Mouse (Mus musculus): ENCODE results near the gene Top1. TPM values are rescaled to one million over a fixed set of nuclear protein-coding genes. Genes with fewer than 3 reads are reported as not detected.
A peak's percentile ranks its signal among the peaks of the same experiment; 100 is the strongest.

Gene Top1
- polyA plus RNA-seq, 1 experiment from 2014 or later, result 56.7 TPM

GRCm38 (mm10) chr2:160732420-160732995 lies 86.8 kb downstream of the Top1 start:
- Histone ChIP-seq H3K36me3 (replicated peaks) (no peaks in the 10 kb centered on the region), H3K9ac (peak overlapping the region; percentile 73; the same call in 1 of the 2 replicates), H3K4me2 (peak overlapping the region; percentile 98), H3K4me3 (replicated peaks) (peak overlapping the region; percentile 90), H3K27me3 (peaks cover 51% of the 10 kb centered on the region), H3K9me3 (replicated peaks) (no peaks in the 10 kb centered on the region), H3K27ac (replicated peaks) (no peak overlapping the region), H3K4me1 (replicated peaks) (peaks cover 34% of the 10 kb centered on the region)
- no peak for ATAC-seq (ENCODE audit: insufficient read depth)
- 23% methylated on average over 9 of the region's 9 CpGs for WGBS (ENCODE audit: insufficient replicate concordance)

- Histone ChIP-seq H3K4me1 (replicated peaks) (peaks cover 34% of the 10 kb centered on the region), H3K36me3 (replicated peaks) (no peaks in the 10 kb centered on the region), H3K4me3 (replicated peaks) (peak overlapping the region; percentile 90; the same call in 1 of the 2 replicates), H3K9me3 (replicated peaks) (no peaks in the 10 kb centered on the region), H3K27me3 (peaks cover 51% of the 10 kb centered on the region), H3K27ac (replicated peaks) (no peak overlapping the region), H3K9ac (no peak overlapping the region), H3K4me2 (peak overlapping the region; percentile 98; the same call in 1 of the 2 replicates)
- 27% methylated on average over 7 of the region's 7 CpGs for WGBS (ENCODE audit: insufficient replicate concordance)
- no peak for ATAC-seq (ENCODE audit: insufficient read depth)
Observed at GRCm38 (mm10) chr2:160733131-160733531, 87.4 kb downstream of the Top1 start.

DNA sequence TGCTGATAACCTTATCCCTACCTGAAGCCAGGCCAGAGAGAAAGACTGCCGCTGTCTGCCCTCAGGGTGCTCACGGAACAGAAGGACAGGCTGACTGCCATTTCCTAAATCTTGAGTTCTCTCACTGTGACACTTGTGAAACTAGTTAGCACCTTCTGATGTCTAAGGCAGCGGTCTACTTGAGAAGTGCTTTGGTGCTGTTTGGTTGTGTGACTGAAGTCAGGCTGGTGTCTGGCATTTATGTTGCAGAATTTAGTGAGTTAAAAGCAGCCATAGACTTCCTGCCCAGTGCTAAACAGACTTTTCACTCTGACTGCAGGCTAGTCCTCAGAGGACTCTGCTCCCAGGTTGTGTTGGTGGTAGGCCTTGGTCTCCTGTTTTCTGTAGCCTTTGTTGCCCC lies 88.6 kb downstream of the Top1 start:
- Histone ChIP-seq H3K36me3 (replicated peaks) (no peaks in the 10 kb centered on the region), H3K9me3 (replicated peaks) (no peaks in the 10 kb centered on the region), H3K9ac (no peak overlapping the region), H3K4me1 (replicated peaks) (peaks cover 37% of the 10 kb centered on the region), H3K4me2 (no peak overlapping the region), H3K4me3 (replicated peaks) (no peak overlapping the region), H3K27ac (replicated peaks) (no peak overlapping the region), H3K27me3 (peaks cover 46% of the 10 kb centered on the region)
- 78% methylated on average over 3 of the region's 3 CpGs for whole genome bisulfite sequencing (ENCODE audit: insufficient replicate concordance)
- no peak for ATAC-seq (ENCODE audit: insufficient read depth)

DNA sequence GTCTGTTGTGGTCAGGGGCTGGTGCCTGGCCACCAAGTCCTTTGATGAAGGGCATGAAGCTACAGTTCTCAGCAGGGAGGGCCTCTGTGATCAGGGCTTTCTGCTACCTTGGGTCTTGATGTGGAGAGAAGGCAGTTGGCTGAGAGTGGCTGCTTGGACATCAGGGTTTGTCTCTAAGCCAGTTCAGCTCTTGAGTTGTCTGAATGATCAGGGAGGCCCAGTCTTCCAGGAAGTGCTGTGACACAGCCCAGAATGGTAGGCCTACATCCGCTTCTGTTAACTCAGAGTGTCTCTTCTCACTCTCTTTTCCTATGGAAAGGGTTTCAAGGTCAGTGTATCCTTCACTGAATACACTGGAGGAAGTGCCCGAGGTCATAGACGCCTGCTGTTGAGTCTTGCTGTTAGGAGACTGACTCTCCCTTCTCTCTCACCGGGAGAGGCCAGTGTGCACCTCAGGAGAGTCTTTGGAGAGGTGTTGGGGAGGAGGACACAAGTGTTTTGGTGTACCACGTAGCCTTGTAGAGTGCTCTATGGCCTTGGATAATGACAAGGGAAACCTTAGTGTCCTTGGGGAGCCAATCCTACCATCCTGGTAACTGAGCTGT lies 90.1 kb downstream of the Top1 start:
- H3K4me1 ChIP-seq (replicated peaks), result peaks cover 37% of the 10 kb centered on the region
- no peak overlapping the region for H3K27ac ChIP-seq (replicated peaks)
- no peak overlapping the region for H3K4me3 ChIP-seq (replicated peaks)
- no peak for ATAC-seq (ENCODE audit: insufficient read depth)
- H3K4me2 ChIP-seq, result no peak overlapping the region
- no peaks in the 10 kb centered on the region for H3K36me3 ChIP-seq (replicated peaks)
- H3K9me3 ChIP-seq (replicated peaks), result no peaks in the 10 kb centered on the region
- H3K9ac ChIP-seq, result no peak overlapping the region
- 53% methylated on average over 5 of the region's 5 CpGs for WGBS (ENCODE audit: insufficient replicate concordance)
- H3K27me3 ChIP-seq, result peaks cover 32% of the 10 kb centered on the region

- Histone ChIP-seq H3K4me1 (replicated peaks) (peaks cover 32% of the 10 kb centered on the region), H3K27me3 (peaks cover 28% of the 10 kb centered on the region), H3K4me3 (replicated peaks) (no peak overlapping the region), H3K9ac (no peak overlapping the region), H3K27ac (replicated peaks) (no peak overlapping the region), H3K4me2 (no peak overlapping the region), H3K36me3 (replicated peaks) (no peaks in the 10 kb centered on the region), H3K9me3 (replicated peaks) (no peaks in the 10 kb centered on the region)
- ATAC-seq (ENCODE audit: insufficient read depth), result no peak
- 70% methylated on average over 3 of the region's 3 CpGs for WGBS (ENCODE audit: insufficient replicate concordance)
Observed at GRCm38 (mm10) chr2:160736466-160736865, 90.8 kb downstream of the Top1 start.

GRCm38 (mm10) chr2:160738354-160738753 lies 92.7 kb downstream of the Top1 start:
- peaks cover 26% of the 10 kb centered on the region for H3K4me1 ChIP-seq (replicated peaks)
- ATAC-seq (ENCODE audit: insufficient read depth), result no peak
- no peak overlapping the region for H3K9ac ChIP-seq
- H3K4me2 ChIP-seq, result no peak overlapping the region
- H3K27me3 ChIP-seq, result peaks cover 10% of the 10 kb centered on the region; the same call in 1 of the 2 replicates
- no peaks in the 10 kb centered on the region for H3K36me3 ChIP-seq (replicated peaks)
- H3K27ac ChIP-seq (replicated peaks), result no peak overlapping the region
- no peaks in the 10 kb centered on the region for H3K9me3 ChIP-seq (replicated peaks)
- 41% methylated on average over 5 of the region's 5 CpGs for WGBS (ENCODE audit: insufficient replicate concordance)
- no peak overlapping the region for H3K4me3 ChIP-seq (replicated peaks)

- WGBS (ENCODE audit: insufficient replicate concordance), result 42% methylated on average over 2 of the region's 2 CpGs
- no peak for ATAC-seq (ENCODE audit: insufficient read depth)
- peak overlapping the region; percentile 41; the same call in 1 of the 2 replicates for H3K27ac ChIP-seq (replicated peaks)
Observed at GRCm38 (mm10) chr2:160739647-160740356, 94.1 kb downstream of the Top1 start.

DNA sequence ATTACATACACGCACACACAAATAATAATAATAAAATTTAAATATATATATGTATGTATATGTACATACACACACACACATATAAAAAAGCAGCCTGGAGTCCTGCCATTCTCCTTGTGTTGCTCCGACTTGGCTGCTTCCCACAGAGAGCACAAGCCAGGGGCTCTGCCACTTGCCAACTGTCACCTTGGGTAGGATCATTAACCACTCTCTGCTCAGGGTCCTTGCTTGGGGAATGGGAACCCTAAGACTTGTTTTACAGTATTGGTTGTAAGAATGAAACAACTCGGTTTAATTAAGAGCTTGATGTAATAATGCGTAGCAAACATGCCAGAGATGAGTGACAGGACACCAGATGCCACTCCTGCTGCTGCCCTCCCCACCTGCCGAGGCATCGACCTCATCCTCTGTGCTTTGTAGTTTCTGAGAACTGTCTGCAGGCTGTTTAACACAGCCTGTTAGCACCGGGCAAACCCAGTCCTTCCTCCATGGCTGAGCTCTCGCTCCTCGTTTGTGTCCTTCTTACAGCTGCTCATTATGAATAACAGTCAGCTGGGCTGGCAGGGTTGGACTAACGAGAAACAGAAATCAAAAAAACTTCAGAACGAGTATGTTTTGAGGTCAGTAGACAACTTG lies 95.0 kb downstream of the Top1 start:
- Histone ChIP-seq H3K4me2 (no peak overlapping the region), H3K4me3 (replicated peaks) (no peak overlapping the region), H3K4me1 (replicated peaks) (peaks cover 19% of the 10 kb centered on the region), H3K36me3 (replicated peaks) (no peaks in the 10 kb centered on the region), H3K27ac (replicated peaks) (no peak overlapping the region), H3K27me3 (no peaks in the 10 kb centered on the region), H3K9me3 (replicated peaks) (no peaks in the 10 kb centered on the region), H3K9ac (no peak overlapping the region)
- ATAC-seq (ENCODE audit: insufficient read depth), result no peak
- WGBS (ENCODE audit: insufficient replicate concordance), result 53% methylated on average over 11 of the region's 11 CpGs

More at GRCm38 (mm10) chr2:160739647-160740356, 94.1 kb downstream of the Top1 start:
- H3K4me2 ChIP-seq, result no peak overlapping the region; the same call in 1 of the 2 replicates
- no peak overlapping the region for H3K9ac ChIP-seq
- H3K27me3 ChIP-seq, result no peaks in the 10 kb centered on the region; the same call in 1 of the 2 replicates
- no peak overlapping the region for H3K4me3 ChIP-seq (replicated peaks)
- no peaks in the 10 kb centered on the region for H3K36me3 ChIP-seq (replicated peaks)
- no peaks in the 10 kb centered on the region for H3K9me3 ChIP-seq (replicated peaks)
- H3K4me1 ChIP-seq (replicated peaks), result peaks cover 23% of the 10 kb centered on the region

- no peak overlapping the region for H3K9ac ChIP-seq
- peaks cover 19% of the 10 kb centered on the region for H3K4me1 ChIP-seq (replicated peaks)
- no peak overlapping the region for H3K4me2 ChIP-seq
- no peaks in the 10 kb centered on the region for H3K9me3 ChIP-seq (replicated peaks)
- 23% methylated on average over 3 of the region's 3 CpGs for WGBS (ENCODE audit: insufficient replicate concordance)
- no peak overlapping the region for H3K27ac ChIP-seq (replicated peaks)
- 0 out of 2 replicates have a peak, but pooled peaks have one; percentile 10 for ATAC-seq (ENCODE audit: insufficient read depth)
- no peaks in the 10 kb centered on the region for H3K36me3 ChIP-seq (replicated peaks)
- no peaks in the 10 kb centered on the region for H3K27me3 ChIP-seq
- H3K4me3 ChIP-seq (replicated peaks), result no peak overlapping the region
Observed at GRCm38 (mm10) chr2:160741580-160741979, 95.9 kb downstream of the Top1 start.

GRCm38 (mm10) chr2:160742161-160742609 lies 96.5 kb downstream of the Top1 start:
- H3K9ac ChIP-seq, result no peak overlapping the region
- no peaks in the 10 kb centered on the region for H3K36me3 ChIP-seq (replicated peaks)
- H3K4me2 ChIP-seq, result no peak overlapping the region
- ATAC-seq (ENCODE audit: insufficient read depth), result 0 out of 2 replicates have a peak, but pooled peaks have one; percentile 47
- H3K4me1 ChIP-seq (replicated peaks), result peaks cover 19% of the 10 kb centered on the region
- no peak overlapping the region for H3K4me3 ChIP-seq (replicated peaks)
- H3K9me3 ChIP-seq (replicated peaks), result no peaks in the 10 kb centered on the region
- 0 out of 2 replicates have a peak overlapping the region, but pooled peaks have one; percentile 29 for H3K27ac ChIP-seq (replicated peaks)
- 18% methylated on average over 1 of the region's 1 CpGs for WGBS (ENCODE audit: insufficient replicate concordance)
- no peaks in the 10 kb centered on the region for H3K27me3 ChIP-seq
